Mouse (Mus musculus): ENCODE measurements at regions not wholly inside any gene's neighbourhood (a gene's known extent, or its start where the extent isn't known, plus 50 kb on each side); places are given as distances from the start of the nearest gene placed in this dataset.

DNA sequence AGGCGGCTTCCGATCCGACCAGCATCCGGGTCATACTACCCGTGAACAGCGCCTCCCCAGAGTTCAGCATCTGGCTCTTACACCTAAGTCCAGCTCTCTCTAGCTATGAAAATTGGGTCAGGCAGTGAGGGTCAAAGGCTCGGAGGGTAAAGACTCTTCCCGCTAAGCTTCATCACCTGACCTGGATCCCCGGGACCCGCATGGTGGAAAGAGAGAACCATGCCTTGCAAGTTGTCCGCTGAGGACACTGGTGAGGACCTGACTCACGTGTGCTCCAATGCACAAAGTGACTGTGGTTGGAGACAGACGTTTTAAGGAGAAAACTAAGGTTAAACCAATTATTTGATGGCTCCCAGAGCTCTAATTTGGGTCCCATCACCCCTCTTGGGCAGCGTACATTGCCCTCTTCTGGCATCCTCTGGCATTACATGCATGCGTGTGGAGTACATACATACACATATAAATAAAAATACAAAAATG lies 74.6 kb upstream of the Sall4 start:
- H3K4me3 ChIP-seq (replicated peaks): 0 out of 2 replicates have a peak overlapping the region, but pooled peaks have one; percentile 0
- ATAC-seq (replicated peaks; ENCODE audit: low FRiP score): no peak
- peaks cover 29% of the 10 kb centered on the region for H3K4me1 ChIP-seq
- 6% methylated on average over 15 of the region's 15 CpGs for WGBS
- H3K9me3 ChIP-seq (replicated peaks): peaks cover 4% of the 10 kb centered on the region; the same call in 1 of the 2 replicates
- no peak overlapping the region for H3K27ac ChIP-seq
- H3K4me2 ChIP-seq: peak overlapping the region; percentile 34
- no peak overlapping the region for H3K9ac ChIP-seq
- H3K27me3 ChIP-seq: peaks cover 86% of the 10 kb centered on the region
- H3K36me3 ChIP-seq: no peaks in the 10 kb centered on the region

GRCm38 (mm10) chr2:168841713-168842045 lies 73.9 kb upstream of the Sall4 start:
- peaks cover 29% of the 10 kb centered on the region for H3K4me1 ChIP-seq
- H3K27me3 ChIP-seq: peaks cover 86% of the 10 kb centered on the region
- H3K36me3 ChIP-seq: no peaks in the 10 kb centered on the region
- H3K4me3 ChIP-seq (replicated peaks): 0 out of 2 replicates have a peak overlapping the region, but pooled peaks have one; percentile 0
- peaks cover 4% of the 10 kb centered on the region; the same call in 1 of the 2 replicates for H3K9me3 ChIP-seq (replicated peaks)
- ATAC-seq (replicated peaks; ENCODE audit: low FRiP score): no peak
- peak overlapping the region; percentile 34 for H3K4me2 ChIP-seq
- H3K9ac ChIP-seq: no peak overlapping the region
- WGBS: under 1% methylated on average over 11 of the region's 11 CpGs
- H3K27ac ChIP-seq: no peak overlapping the region

- no peak for ATAC-seq (replicated peaks; ENCODE audit: low FRiP score)
- H3K4me3 ChIP-seq (replicated peaks): 0 out of 2 replicates have a peak overlapping the region, but pooled peaks have one; percentile 0
- no peak overlapping the region for H3K9ac ChIP-seq
- H3K36me3 ChIP-seq: no peaks in the 10 kb centered on the region
- H3K9me3 ChIP-seq (replicated peaks): peaks cover 4% of the 10 kb centered on the region; the same call in 1 of the 2 replicates
- WGBS: 5% methylated on average over 19 of the region's 19 CpGs
- H3K27me3 ChIP-seq: peaks cover 84% of the 10 kb centered on the region
- no peak overlapping the region for H3K27ac ChIP-seq
- H3K4me2 ChIP-seq: peak overlapping the region; percentile 34
- peaks cover 29% of the 10 kb centered on the region for H3K4me1 ChIP-seq
Observed at GRCm38 (mm10) chr2:168840853-168841712, 73.3 kb upstream of the Sall4 start.

- Histone ChIP-seq H3K27ac (no peak overlapping the region), H3K9ac (no peak overlapping the region), H3K4me3 (replicated peaks) (peak overlapping the region; percentile 1; the same call in 1 of the 2 replicates), H3K4me2 (peak overlapping the region; percentile 32), H3K36me3 (no peaks in the 10 kb centered on the region), H3K4me1 (peaks cover 29% of the 10 kb centered on the region), H3K9me3 (replicated peaks) (peaks cover 4% of the 10 kb centered on the region; the same call in 1 of the 2 replicates), H3K27me3 (peaks cover 80% of the 10 kb centered on the region)
- no peak for ATAC-seq (replicated peaks; ENCODE audit: low FRiP score)
- 5% methylated on average over 24 of the region's 24 CpGs for WGBS
Observed at GRCm38 (mm10) chr2:168839811-168840655, 72.3 kb upstream of the Sall4 start.

DNA sequence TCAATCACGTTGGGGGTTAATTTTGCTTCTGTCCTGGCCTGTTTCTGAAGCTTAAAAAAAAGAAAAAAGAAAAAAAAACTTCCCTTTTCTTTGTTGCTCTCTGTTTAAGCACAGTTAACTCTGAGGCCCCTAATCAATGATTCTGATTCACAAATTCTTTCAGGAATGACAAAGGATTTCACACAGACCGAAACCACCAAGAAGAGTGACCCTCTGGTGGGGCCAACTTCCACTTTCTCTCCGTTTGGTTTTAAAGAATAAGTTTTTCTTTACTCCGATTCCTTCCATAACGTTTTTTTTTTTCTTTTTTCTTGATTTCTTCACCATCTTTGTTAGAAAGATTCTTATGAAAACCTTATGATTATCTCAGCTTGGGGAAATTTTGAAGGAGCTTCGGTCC lies 71.5 kb upstream of the Sall4 start:
- ATAC-seq (replicated peaks; ENCODE audit: low FRiP score): no peak
- Histone ChIP-seq H3K4me2 (no peak overlapping the region), H3K27me3 (peaks cover 73% of the 10 kb centered on the region), H3K27ac (no peak overlapping the region), H3K9ac (no peak overlapping the region), H3K9me3 (replicated peaks) (peaks cover 4% of the 10 kb centered on the region; the same call in 1 of the 2 replicates), H3K4me1 (peaks cover 29% of the 10 kb centered on the region), H3K36me3 (no peaks in the 10 kb centered on the region), H3K4me3 (replicated peaks) (no peak overlapping the region; the same call in 1 of the 2 replicates)
- WGBS: 16% methylated on average over 6 of the region's 6 CpGs

GRCm38 (mm10) chr2:168838681-168839080 lies 70.9 kb upstream of the Sall4 start:
- H3K4me3 ChIP-seq (replicated peaks): no peak overlapping the region
- no peak overlapping the region for H3K9ac ChIP-seq
- peaks cover 4% of the 10 kb centered on the region; the same call in 1 of the 2 replicates for H3K9me3 ChIP-seq (replicated peaks)
- no peaks in the 10 kb centered on the region for H3K36me3 ChIP-seq
- H3K4me2 ChIP-seq: no peak overlapping the region
- peaks cover 29% of the 10 kb centered on the region for H3K4me1 ChIP-seq
- H3K27ac ChIP-seq: no peak overlapping the region
- peaks cover 68% of the 10 kb centered on the region for H3K27me3 ChIP-seq
- ATAC-seq (replicated peaks; ENCODE audit: low FRiP score): no peak
- 6% methylated on average over 12 of the region's 12 CpGs for WGBS

DNA sequence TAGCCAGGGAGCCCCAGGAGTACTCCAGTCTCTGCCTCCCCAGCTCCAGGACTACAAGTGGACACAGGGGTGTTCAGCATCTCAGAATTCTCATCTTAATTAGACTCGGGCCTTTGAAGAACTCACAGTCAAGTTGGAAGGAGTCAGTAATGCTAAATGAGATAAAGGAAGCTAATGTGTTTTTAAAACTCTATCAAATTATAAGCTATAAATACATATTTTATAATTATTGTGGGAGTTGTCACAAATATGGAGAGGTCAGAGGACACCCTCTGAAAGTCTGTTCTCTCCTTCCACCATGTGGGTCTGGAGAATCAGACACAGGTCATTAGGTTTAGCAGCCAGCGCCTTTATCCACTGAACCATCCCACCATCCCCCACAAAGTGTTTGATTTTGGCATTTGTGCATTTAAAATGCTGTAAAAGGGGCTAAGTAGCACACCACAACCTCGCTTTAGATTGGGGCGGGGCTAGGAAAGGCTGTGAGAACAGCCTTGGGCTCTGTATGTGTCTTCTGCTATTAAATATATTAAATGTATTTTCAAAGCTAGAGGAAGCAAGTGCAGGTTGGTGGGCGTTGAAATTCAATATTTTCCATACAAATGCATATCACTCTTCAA lies 70.3 kb upstream of the Sall4 start:
- peaks cover 69% of the 10 kb centered on the region for H3K27me3 ChIP-seq

GRCm38 (mm10) chr2:168834771-168835170 lies 67.0 kb upstream of the Sall4 start:
- no peak overlapping the region for H3K4me2 ChIP-seq
- no peak overlapping the region for H3K9ac ChIP-seq
- ATAC-seq (replicated peaks; ENCODE audit: low FRiP score): no peak
- H3K4me3 ChIP-seq (replicated peaks): no peak overlapping the region
- H3K9me3 ChIP-seq (replicated peaks): no peaks in the 10 kb centered on the region
- H3K36me3 ChIP-seq: no peaks in the 10 kb centered on the region
- H3K27me3 ChIP-seq: peaks cover 64% of the 10 kb centered on the region
- H3K4me1 ChIP-seq: peaks cover 17% of the 10 kb centered on the region
- H3K27ac ChIP-seq: no peak overlapping the region
- WGBS: 94% methylated on average over 3 of the region's 3 CpGs

More for the DNA sequence above, 70.3 kb upstream of the Sall4 start:
- 29% methylated on average over 5 of the region's 5 CpGs for WGBS
- peaks cover 29% of the 10 kb centered on the region for H3K4me1 ChIP-seq
- ATAC-seq (replicated peaks; ENCODE audit: low FRiP score): no peak
- H3K4me3 ChIP-seq (replicated peaks): no peak overlapping the region
- no peaks in the 10 kb centered on the region for H3K36me3 ChIP-seq
- peaks cover 4% of the 10 kb centered on the region; the same call in 1 of the 2 replicates for H3K9me3 ChIP-seq (replicated peaks)
- no peak overlapping the region for H3K9ac ChIP-seq
- H3K27ac ChIP-seq: no peak overlapping the region
- H3K4me2 ChIP-seq: no peak overlapping the region

- H3K9ac ChIP-seq: no peak overlapping the region
- 0 out of 2 replicates have a peak overlapping the region, but pooled peaks have one; percentile 25 for H3K4me2 ChIP-seq
- no peaks in the 10 kb centered on the region for H3K9me3 ChIP-seq (replicated peaks)
- peaks cover 9% of the 10 kb centered on the region; the same call in 1 of the 2 replicates for H3K4me1 ChIP-seq
- peaks cover 60% of the 10 kb centered on the region for H3K27me3 ChIP-seq
- H3K36me3 ChIP-seq: no peaks in the 10 kb centered on the region
- 0 out of 2 replicates have a peak overlapping the region, but pooled peaks have one; percentile 2 for H3K4me3 ChIP-seq (replicated peaks)
- ATAC-seq (replicated peaks; ENCODE audit: low FRiP score): no peak
- H3K27ac ChIP-seq: no peak overlapping the region
- WGBS: 8% methylated on average over 14 of the region's 14 CpGs
Observed at GRCm38 (mm10) chr2:168831740-168832139, 64.0 kb upstream of the Sall4 start.

DNA sequence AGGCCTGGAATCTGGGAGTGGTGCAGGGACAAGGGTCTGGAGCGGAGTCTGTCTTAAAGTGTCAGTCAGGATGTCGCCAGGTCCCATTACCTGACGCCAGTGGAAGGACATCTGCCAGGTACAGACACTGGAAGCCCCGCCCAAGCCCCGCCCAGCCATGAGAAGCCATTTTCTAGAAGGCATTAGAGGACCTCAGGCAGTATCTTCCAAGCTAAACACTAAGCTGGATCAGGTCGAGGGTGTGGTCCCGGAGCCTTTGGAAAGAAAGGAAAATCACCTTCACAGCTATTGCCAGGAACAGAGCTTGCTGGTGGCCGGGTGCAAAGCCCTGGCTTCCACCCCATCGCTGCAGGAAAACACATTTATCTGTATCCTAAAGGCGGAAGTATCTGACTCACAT lies 52.9 kb upstream of the Sall4 start:
- Histone ChIP-seq H3K9me3 (replicated peaks) (no peaks in the 10 kb centered on the region), H3K36me3 (no peaks in the 10 kb centered on the region), H3K9ac (no peak overlapping the region), H3K4me3 (replicated peaks) (no peak overlapping the region), H3K4me1 (no peaks in the 10 kb centered on the region), H3K4me2 (no peak overlapping the region), H3K27ac (no peak overlapping the region), H3K27me3 (peaks cover 32% of the 10 kb centered on the region)
- WGBS: 73% methylated on average over 10 of the region's 10 CpGs
- no peak for ATAC-seq (replicated peaks; ENCODE audit: low FRiP score)

Data from kidney, embryonic 15.5 days (tissue).